Mouse (Mus musculus): Measurements from ENCODE around the gene Dtx3. TPM values are rescaled to one million over a fixed set of nuclear protein-coding genes. Genes with fewer than 3 reads are reported as not detected.

Dtx3 gene
- polyA plus RNA-seq, 1 experiment = 101 TPM

DNA sequence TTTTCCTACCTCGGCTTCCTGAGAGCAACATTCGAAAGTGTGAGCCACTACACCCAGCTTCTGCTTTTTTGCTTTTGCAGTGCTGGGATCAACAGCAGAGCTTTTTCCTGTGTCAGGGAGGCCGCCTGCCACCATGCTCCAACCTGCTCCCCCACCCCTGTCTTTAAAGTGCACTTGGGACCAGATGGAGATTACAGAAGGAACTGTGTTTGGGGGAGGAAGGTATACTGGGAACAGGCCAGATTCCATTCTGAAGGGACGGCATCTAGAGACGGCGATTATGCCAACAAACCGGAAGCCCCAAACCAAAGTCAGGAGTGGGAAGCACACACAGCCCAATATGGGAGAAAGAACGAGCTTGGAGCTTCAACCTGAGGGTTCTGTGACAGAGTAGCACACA, 31.6 kb upstream of the Dtx3 start:
- H3K4me1 ChIP-seq (ENCODE audit: control insufficient read depth, insufficient read depth, low read length) = no peaks in the 10 kb centered on the region
- 86% methylated on average over 8 of the region's 8 CpGs for WGBS
- no peak for DNase-seq
- no peak for TF ChIP-seq CTCF (conservative IDR thresholded peaks at IDR 0.05; ENCODE audit: insufficient read depth, insufficient read length, low read depth, low read length)
- TF ChIP-seq POLR2A (IDR thresholded peaks at IDR 0.05; ENCODE audit: low read depth, low read length) = no peak
- no peaks in the 10 kb centered on the region for H3K27me3 ChIP-seq (replicated peaks; ENCODE audit: control insufficient read depth, insufficient read depth, low read length)
- H3K36me3 ChIP-seq (ENCODE audit: control insufficient read depth, insufficient read depth, low read length) = no peaks in the 10 kb centered on the region
- H3K4me3 ChIP-seq (ENCODE audit: insufficient read depth, low read depth, low read length) = no peak overlapping the region
- H3K27ac ChIP-seq (ENCODE audit: insufficient read depth, low read depth, low read length) = no peak overlapping the region

DNA sequence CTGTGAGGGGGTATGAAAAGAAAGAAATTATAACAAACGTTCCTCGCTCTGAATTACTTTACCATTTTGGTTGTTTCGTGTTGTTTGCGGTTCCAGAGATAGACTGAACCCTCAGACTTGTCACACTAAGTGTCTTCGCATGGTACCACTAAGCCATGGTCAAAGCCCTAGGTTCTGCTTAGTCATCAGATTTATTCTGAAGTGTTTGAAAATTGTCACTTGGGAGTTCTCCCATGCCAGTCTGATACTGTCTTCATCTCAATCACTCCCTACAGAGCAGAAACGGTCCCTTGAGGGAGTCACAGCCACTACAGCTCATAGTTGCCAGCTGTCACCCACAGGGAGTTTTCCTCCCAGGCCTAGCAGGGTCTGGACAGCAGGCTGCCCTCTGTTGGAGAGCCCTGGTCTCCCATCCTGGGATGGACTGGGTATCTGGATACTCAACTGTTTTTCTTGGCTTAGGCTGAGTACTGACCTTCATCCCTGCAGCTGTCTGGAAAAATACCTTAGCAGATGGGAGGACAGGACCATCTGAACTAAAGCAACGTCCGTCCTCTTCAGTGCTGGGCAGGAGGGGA, 30.9 kb upstream of the Dtx3 start:
- TF ChIP-seq POLR2A (IDR thresholded peaks at IDR 0.05; ENCODE audit: low read depth, low read length) = no peak
- TF ChIP-seq CTCF (conservative IDR thresholded peaks at IDR 0.05; ENCODE audit: insufficient read depth, insufficient read length, low read depth, low read length) = peak; percentile 51; the same call in 1 of the 2 replicates
- WGBS = 65% methylated on average over 8 of the region's 8 CpGs
- Histone ChIP-seq H3K4me1 (ENCODE audit: control insufficient read depth, insufficient read depth, low read length) (no peaks in the 10 kb centered on the region), H3K36me3 (ENCODE audit: control insufficient read depth, insufficient read depth, low read length) (no peaks in the 10 kb centered on the region), H3K27me3 (replicated peaks; ENCODE audit: control insufficient read depth, insufficient read depth, low read length) (no peaks in the 10 kb centered on the region), H3K4me3 (ENCODE audit: insufficient read depth, low read depth, low read length) (no peak overlapping the region), H3K27ac (ENCODE audit: insufficient read depth, low read depth, low read length) (no peak overlapping the region)
- peak; percentile 51 for DNase-seq

DNA sequence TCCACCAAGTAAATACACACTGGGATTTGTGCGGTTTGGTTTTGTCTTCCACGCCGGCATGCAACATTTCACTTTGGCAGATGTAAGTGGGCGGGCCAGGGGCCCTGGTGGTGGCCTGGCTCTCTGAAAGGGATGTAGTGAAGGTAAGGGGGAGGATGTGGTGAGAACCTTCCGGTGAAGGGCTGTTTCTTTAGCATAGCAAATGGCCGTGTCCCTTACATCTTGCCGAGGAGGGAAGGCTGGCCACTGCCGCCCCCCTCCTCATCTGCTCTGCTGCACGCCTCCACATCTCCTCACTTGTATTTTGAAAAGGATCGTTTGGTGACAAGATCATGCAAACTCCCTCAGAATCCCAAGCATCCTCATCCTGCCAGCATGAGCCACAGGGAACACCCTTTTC, 30.2 kb upstream of the Dtx3 start:
- Histone ChIP-seq H3K4me1 (ENCODE audit: control insufficient read depth, insufficient read depth, low read length) (peaks cover 3% of the 10 kb centered on the region; the same call in 1 of the 2 replicates), H3K27ac (ENCODE audit: insufficient read depth, low read depth, low read length) (no peak overlapping the region), H3K36me3 (ENCODE audit: control insufficient read depth, insufficient read depth, low read length) (no peaks in the 10 kb centered on the region), H3K27me3 (replicated peaks; ENCODE audit: control insufficient read depth, insufficient read depth, low read length) (no peaks in the 10 kb centered on the region), H3K4me3 (ENCODE audit: insufficient read depth, low read depth, low read length) (no peak overlapping the region)
- 46% methylated on average over 10 of the region's 10 CpGs for WGBS
- TF ChIP-seq CTCF (conservative IDR thresholded peaks at IDR 0.05; ENCODE audit: insufficient read depth, insufficient read length, low read depth, low read length) (no peak), POLR2A (IDR thresholded peaks at IDR 0.05; ENCODE audit: low read depth, low read length) (no peak)
- DNase-seq = no peak

DNA sequence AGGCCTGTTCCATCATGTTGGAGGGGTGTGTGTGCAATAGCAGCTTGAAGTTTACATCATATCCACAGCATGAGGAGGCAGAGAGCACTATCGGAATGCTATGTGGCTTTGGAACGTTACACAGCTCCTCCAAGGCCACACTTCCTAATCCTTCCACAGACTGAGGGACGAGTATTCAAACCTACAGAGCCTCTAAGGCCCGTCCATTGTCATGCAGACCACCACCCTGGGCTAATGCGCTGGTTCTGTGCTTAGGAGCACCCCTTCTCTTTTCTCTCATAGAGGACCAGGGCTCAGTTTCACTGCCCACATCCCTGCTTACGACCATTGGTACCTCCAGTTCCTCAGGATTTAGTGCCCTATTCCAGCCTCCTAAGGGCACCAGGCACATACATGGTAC, 29.7 kb upstream of the Dtx3 start:
- no peak for DNase-seq
- 76% methylated on average over 6 of the region's 6 CpGs for WGBS
- H3K36me3 ChIP-seq (ENCODE audit: control insufficient read depth, insufficient read depth, low read length) = no peaks in the 10 kb centered on the region
- no peak overlapping the region for H3K4me3 ChIP-seq (ENCODE audit: insufficient read depth, low read depth, low read length)
- TF ChIP-seq CTCF (conservative IDR thresholded peaks at IDR 0.05; ENCODE audit: insufficient read depth, insufficient read length, low read depth, low read length) = no peak
- no peak for TF ChIP-seq POLR2A (IDR thresholded peaks at IDR 0.05; ENCODE audit: low read depth, low read length)
- H3K27me3 ChIP-seq (replicated peaks; ENCODE audit: control insufficient read depth, insufficient read depth, low read length) = no peaks in the 10 kb centered on the region
- H3K27ac ChIP-seq (ENCODE audit: insufficient read depth, low read depth, low read length) = no peak overlapping the region
- H3K4me1 ChIP-seq (ENCODE audit: control insufficient read depth, insufficient read depth, low read length) = peaks cover 3% of the 10 kb centered on the region; the same call in 1 of the 2 replicates

DNA sequence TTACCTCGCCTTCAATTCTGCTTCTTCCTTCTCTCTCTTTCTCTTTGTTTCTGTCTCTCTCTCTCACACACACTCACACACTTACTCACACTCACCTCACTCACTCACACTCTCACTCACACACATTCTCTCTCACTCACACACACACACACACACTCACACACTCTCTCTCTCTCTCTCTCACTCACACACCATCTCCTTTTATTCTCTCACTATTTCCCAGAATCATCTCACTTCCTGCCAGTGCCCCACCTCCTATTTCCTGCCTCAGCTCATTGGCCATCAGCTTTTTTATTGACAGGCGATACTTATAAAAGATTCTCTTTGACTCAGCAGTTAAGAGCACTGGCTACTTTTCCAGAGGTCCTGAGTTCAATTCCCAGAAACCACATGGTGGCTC, 22.8 kb upstream of the Dtx3 start:
- no peaks in the 10 kb centered on the region for H3K27me3 ChIP-seq (replicated peaks; ENCODE audit: control insufficient read depth, insufficient read depth, low read length)
- H3K36me3 ChIP-seq (ENCODE audit: control insufficient read depth, insufficient read depth, low read length) = no peaks in the 10 kb centered on the region
- no peak for TF ChIP-seq POLR2A (IDR thresholded peaks at IDR 0.05; ENCODE audit: low read depth, low read length)
- TF ChIP-seq CTCF (conservative IDR thresholded peaks at IDR 0.05; ENCODE audit: insufficient read depth, insufficient read length, low read depth, low read length) = no peak
- peaks cover 3% of the 10 kb centered on the region; the same call in 1 of the 2 replicates for H3K4me1 ChIP-seq (ENCODE audit: control insufficient read depth, insufficient read depth, low read length)
- no peak for DNase-seq
- 95% methylated on average over 2 of the region's 2 CpGs for WGBS
- H3K27ac ChIP-seq (ENCODE audit: insufficient read depth, low read depth, low read length) = no peak overlapping the region
- H3K4me3 ChIP-seq (ENCODE audit: insufficient read depth, low read depth, low read length) = no peak overlapping the region

DNA sequence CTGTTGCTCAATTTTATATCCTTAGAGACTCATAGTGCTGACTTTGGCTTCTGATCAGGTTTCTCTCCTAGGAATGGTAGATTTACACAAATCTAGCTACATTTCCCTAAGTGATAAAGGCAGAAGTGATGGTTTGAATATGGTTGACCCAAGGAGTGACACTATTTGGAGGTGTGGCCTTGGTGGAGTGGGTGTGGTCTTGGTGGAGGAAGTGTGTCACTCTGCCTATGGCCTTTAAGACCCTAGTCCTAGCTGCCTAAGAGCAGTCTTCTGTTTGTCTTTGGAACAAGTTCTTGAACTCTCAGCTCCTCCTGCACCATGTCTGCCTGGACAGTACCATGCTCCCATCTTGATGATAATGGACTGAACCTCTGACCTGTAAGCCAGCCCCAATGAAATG, 21.6 kb upstream of the Dtx3 start:
- no peak for DNase-seq
- no peak overlapping the region for H3K4me3 ChIP-seq (ENCODE audit: insufficient read depth, low read depth, low read length)
- no peaks in the 10 kb centered on the region for H3K27me3 ChIP-seq (replicated peaks; ENCODE audit: control insufficient read depth, insufficient read depth, low read length)
- H3K36me3 ChIP-seq (ENCODE audit: control insufficient read depth, insufficient read depth, low read length) = no peaks in the 10 kb centered on the region
- H3K27ac ChIP-seq (ENCODE audit: insufficient read depth, low read depth, low read length) = no peak overlapping the region
- H3K4me1 ChIP-seq (ENCODE audit: control insufficient read depth, insufficient read depth, low read length) = peaks cover 3% of the 10 kb centered on the region; the same call in 1 of the 2 replicates
- TF ChIP-seq CTCF (conservative IDR thresholded peaks at IDR 0.05; ENCODE audit: insufficient read depth, insufficient read length, low read depth, low read length) (no peak), POLR2A (IDR thresholded peaks at IDR 0.05; ENCODE audit: low read depth, low read length) (no peak)

DNA sequence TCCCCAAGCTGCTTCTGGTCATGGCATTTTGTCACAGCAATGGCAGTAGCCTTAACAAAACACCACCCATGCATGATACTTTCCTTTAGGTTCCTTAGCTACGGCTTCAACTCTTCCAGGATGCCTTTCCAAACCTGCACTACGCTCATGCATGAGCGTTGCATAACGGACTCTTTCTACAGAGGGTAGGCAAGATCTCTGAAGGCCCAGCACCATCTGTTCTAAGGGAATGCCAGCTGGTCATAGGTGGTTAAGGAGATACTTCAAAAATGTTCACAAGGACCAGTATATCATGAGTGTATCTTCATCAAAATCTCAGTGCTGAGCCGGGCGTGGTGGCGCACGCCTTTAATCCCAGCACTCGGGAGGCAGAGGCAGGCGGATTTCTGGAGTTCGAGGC, 20.9 kb upstream of the Dtx3 start:
- no peak for TF ChIP-seq CTCF (conservative IDR thresholded peaks at IDR 0.05; ENCODE audit: insufficient read depth, insufficient read length, low read depth, low read length)
- TF ChIP-seq POLR2A (IDR thresholded peaks at IDR 0.05; ENCODE audit: low read depth, low read length) = no peak
- 95% methylated on average over 11 of the region's 11 CpGs for WGBS
- no peaks in the 10 kb centered on the region for H3K36me3 ChIP-seq (ENCODE audit: control insufficient read depth, insufficient read depth, low read length)
- no peak for DNase-seq
- no peak overlapping the region for H3K27ac ChIP-seq (ENCODE audit: insufficient read depth, low read depth, low read length)
- H3K4me3 ChIP-seq (ENCODE audit: insufficient read depth, low read depth, low read length) = no peak overlapping the region
- peaks cover 3% of the 10 kb centered on the region; the same call in 1 of the 2 replicates for H3K4me1 ChIP-seq (ENCODE audit: control insufficient read depth, insufficient read depth, low read length)
- H3K27me3 ChIP-seq (replicated peaks; ENCODE audit: control insufficient read depth, insufficient read depth, low read length) = no peaks in the 10 kb centered on the region

Measured in kidney, adult 2 months (tissue).